Mouse (Mus musculus) forebrain, embryonic 15.5 days (tissue): ENCODE measurements around the gene Bach2. TPM values are rescaled to one million over a fixed set of nuclear protein-coding genes. Genes with fewer than 3 reads are reported as not detected.

Experiments
- ATAC-seq: fragments of 200-750 bp; cut with Nextera tagmentation; replicated peaks from 2 replicates; pipeline ENCODE4 v1.8.0; 2017; ENCODE audit warnings: mild to moderate bottlenecking, moderate TSS enrichment, moderate library complexity
- H3K27ac ChIP-seq: fragments of 300-500 bp; sonication (generic); replicated peaks from 2 replicates; pipeline ENCODE4 v1.5.1; 2015; ENCODE audit warnings: mild to moderate bottlenecking, inconsistent platforms
- H3K27me3 ChIP-seq: fragments of 300-500 bp; sonication (generic); 2 replicates; pipeline ENCODE4 v1.6.1; 2015; ENCODE audit warnings: inconsistent platforms
- H3K36me3 ChIP-seq: fragments of 300-500 bp; sonication (generic); 2 replicates; pipeline ENCODE4 v1.6.1; 2015; ENCODE audit warnings: mild to moderate bottlenecking, inconsistent platforms
- H3K4me1 ChIP-seq: fragments of 300-500 bp; sonication (generic); 2 replicates; pipeline ENCODE4 v1.6.1; 2015; ENCODE audit warnings: inconsistent platforms
- H3K4me2 ChIP-seq: fragments of 300-500 bp; sonication (generic); replicated peaks from 2 replicates; pipeline ENCODE4 v1.6.1; 2015; ENCODE audit warnings: mild to moderate bottlenecking, inconsistent platforms
- H3K4me3 ChIP-seq: fragments of 300-500 bp; sonication (generic); 2 replicates; pipeline ENCODE4 v1.5.1; 2015; ENCODE audit warnings: mild to moderate bottlenecking, inconsistent platforms
- H3K9ac ChIP-seq: fragments of 300-500 bp; sonication (generic); replicated peaks from 2 replicates; pipeline ENCODE4 v1.6.1; 2015; ENCODE audit warnings: mild to moderate bottlenecking, inconsistent platforms
- H3K9me3 ChIP-seq: fragments of 300-500 bp; sonication (generic); 2 replicates; pipeline ENCODE4 v1.6.1; 2016; ENCODE audit warnings: inconsistent platforms
- WGBS: fragments of 180-500 bp; shearing (Covaris S2); methylation state at CpG from one replicate; pipeline ENCODE4 v1.1.7; 2015; ENCODE audit warnings: mixed read lengths; 5-methylcytosine and 5-hydroxymethylcytosine counted together
- polyA plus RNA-seq: library from polyadenylated mRNA; unstranded; fragments of >200 nt; fragmentation: Nextera tagmentation; extraction: Ambion mirVana; gene quantifications from 2 replicates; pipeline ENCODE4 v1.2.1, GENCODE M21; 2015

Bach2 gene
- polyA plus RNA-seq, 1 experiment from 2014 or later: 34.9 TPM

- WGBS: 13% methylated on average over 1 of the region's 1 CpGs
- peaks cover 47% of the 10 kb centered on the region for H3K4me1 ChIP-seq
- no peaks in the 10 kb centered on the region for H3K36me3 ChIP-seq
- no peak for ATAC-seq
- H3K27me3 ChIP-seq: no peaks in the 10 kb centered on the region
- H3K4me3 ChIP-seq: no peak overlapping the region
- no peak overlapping the region for H3K9ac ChIP-seq
- H3K27ac ChIP-seq: 0 out of 2 replicates have a peak overlapping the region, but pooled peaks have one; percentile 4
- H3K9me3 ChIP-seq: no peaks in the 10 kb centered on the region
- no peak overlapping the region for H3K4me2 ChIP-seq
These were observed 155.3 kb downstream of the Bach2 start for GRCm38 (mm10) chr4:32393951-32394350.

- Histone ChIP-seq H3K4me3 (no peak overlapping the region), H3K27me3 (no peaks in the 10 kb centered on the region), H3K27ac (no peak overlapping the region), H3K9me3 (no peaks in the 10 kb centered on the region), H3K36me3 (no peaks in the 10 kb centered on the region), H3K9ac (no peak overlapping the region), H3K4me1 (peaks cover 38% of the 10 kb centered on the region), H3K4me2 (no peak overlapping the region)
- no peak for ATAC-seq
- WGBS: 70% methylated on average over 2 of the region's 2 CpGs
These were observed 156.2 kb downstream of the Bach2 start for GRCm38 (mm10) chr4:32394850-32395249.

GRCm38 (mm10) chr4:32401459-32401858 lies 162.9 kb downstream of the Bach2 start:
- Histone ChIP-seq H3K27ac (no peak overlapping the region), H3K4me3 (no peak overlapping the region), H3K4me2 (no peak overlapping the region), H3K27me3 (no peaks in the 10 kb centered on the region), H3K9ac (no peak overlapping the region), H3K4me1 (peaks cover 36% of the 10 kb centered on the region), H3K9me3 (no peaks in the 10 kb centered on the region), H3K36me3 (no peaks in the 10 kb centered on the region)
- 94% methylated on average over 5 of the region's 5 CpGs for WGBS
- ATAC-seq: no peak

DNA sequence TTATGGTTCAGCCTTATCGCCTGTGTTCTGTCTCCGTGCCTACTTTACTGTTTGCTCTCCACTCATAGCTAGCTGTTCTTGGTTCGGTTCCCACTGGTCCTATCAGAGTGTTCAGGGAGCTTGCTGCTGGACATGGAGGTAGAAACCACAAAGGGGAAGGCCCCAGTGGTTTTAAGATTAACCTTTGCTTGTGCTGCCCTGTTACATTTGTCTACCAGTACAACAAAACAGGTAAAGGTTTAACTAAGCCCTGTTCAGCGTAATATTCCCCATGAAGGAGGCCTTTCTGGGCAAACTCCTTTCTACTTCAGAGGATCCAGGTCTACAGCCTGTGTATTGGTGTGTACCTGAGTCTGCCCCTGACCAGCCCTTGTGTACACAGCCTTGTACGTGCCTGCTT lies 164.9 kb downstream of the Bach2 start:
- Histone ChIP-seq H3K27ac (no peak overlapping the region), H3K27me3 (no peaks in the 10 kb centered on the region), H3K4me3 (no peak overlapping the region), H3K9me3 (no peaks in the 10 kb centered on the region), H3K4me1 (peaks cover 19% of the 10 kb centered on the region), H3K9ac (no peak overlapping the region), H3K4me2 (no peak overlapping the region), H3K36me3 (no peaks in the 10 kb centered on the region)
- WGBS: 89% methylated on average over 5 of the region's 5 CpGs
- no peak for ATAC-seq

GRCm38 (mm10) chr4:32405149-32405882 lies 166.7 kb downstream of the Bach2 start:
- Histone ChIP-seq H3K9ac (no peak overlapping the region), H3K27ac (peak overlapping the region; percentile 25), H3K4me2 (no peak overlapping the region), H3K36me3 (no peaks in the 10 kb centered on the region), H3K4me3 (no peak overlapping the region), H3K9me3 (no peaks in the 10 kb centered on the region), H3K4me1 (peaks cover 28% of the 10 kb centered on the region), H3K27me3 (no peaks in the 10 kb centered on the region)
- ATAC-seq: no peak
- WGBS: 65% methylated on average over 17 of the region's 17 CpGs

- Histone ChIP-seq H3K27me3 (no peaks in the 10 kb centered on the region), H3K9me3 (no peaks in the 10 kb centered on the region), H3K36me3 (no peaks in the 10 kb centered on the region), H3K4me2 (no peak overlapping the region), H3K4me1 (peaks cover 32% of the 10 kb centered on the region), H3K9ac (no peak overlapping the region), H3K27ac (peak overlapping the region; percentile 25; the same call in 1 of the 2 replicates), H3K4me3 (no peak overlapping the region)
- 86% methylated on average over 3 of the region's 3 CpGs for WGBS
- no peak for ATAC-seq
These were observed 167.4 kb downstream of the Bach2 start for GRCm38 (mm10) chr4:32405985-32406384.

DNA sequence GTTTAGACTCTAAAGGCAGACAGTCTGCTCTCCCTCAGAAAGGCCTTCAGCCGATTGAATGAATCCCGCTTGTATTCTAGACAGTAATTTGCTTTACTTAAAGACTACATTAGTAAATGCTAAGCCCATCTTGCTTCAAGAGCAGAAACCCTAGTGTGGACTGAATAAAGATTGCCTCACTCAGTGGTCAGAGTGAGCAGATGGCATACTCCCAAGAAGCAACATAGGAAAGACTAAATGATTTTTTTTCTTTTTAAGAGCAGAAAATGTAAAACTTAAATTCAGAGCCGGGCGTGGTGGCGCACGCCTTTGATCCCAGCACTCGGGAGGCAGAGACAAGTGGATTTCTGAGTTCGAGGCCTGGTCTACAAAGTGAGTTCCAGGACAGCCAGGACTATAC lies 169.9 kb downstream of the Bach2 start:
- WGBS: 88% methylated on average over 8 of the region's 8 CpGs

DNA sequence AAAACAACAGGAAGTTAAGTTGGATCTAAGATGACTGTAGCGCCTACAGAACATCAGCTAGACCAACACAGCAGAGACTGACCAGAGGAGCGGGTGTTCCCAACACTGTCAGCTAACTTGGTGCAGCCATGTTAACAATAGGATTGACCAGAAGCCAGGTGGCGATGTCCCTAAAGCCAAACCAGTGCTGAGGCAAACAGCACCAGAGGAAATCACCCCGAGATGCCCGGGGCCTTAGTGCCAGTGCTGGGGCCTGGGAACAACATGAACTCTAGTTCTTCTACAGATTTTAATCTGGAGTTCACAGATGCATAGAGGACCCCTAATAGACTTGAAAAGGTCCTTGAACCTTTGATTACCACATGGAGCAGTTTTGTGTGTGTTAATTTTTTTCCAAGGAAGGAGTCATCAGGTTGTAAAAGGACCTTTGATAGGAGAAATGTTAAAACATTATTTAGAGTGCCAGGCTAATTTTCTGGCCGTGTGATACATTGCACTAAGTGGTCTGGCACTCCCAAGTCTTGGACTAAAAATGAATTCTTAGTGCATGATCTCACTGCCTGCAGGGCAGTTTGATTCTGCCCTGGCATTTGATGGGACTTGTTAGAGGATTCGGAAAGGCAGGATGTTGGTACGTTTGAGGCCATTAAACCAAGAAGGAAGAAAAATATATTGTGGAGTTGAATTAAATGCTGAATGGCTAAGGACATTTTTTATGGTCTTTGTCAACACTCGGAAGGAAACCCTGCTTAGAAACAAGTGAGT lies 170.7 kb downstream of the Bach2 start:
- Histone ChIP-seq H3K4me1 (peaks cover 41% of the 10 kb centered on the region), H3K9ac (no peak overlapping the region), H3K27me3 (no peaks in the 10 kb centered on the region), H3K4me2 (no peak overlapping the region), H3K4me3 (no peak overlapping the region), H3K9me3 (no peaks in the 10 kb centered on the region), H3K36me3 (no peaks in the 10 kb centered on the region), H3K27ac (peak overlapping the region; percentile 38; the same call in 1 of the 2 replicates)
- WGBS: 66% methylated on average over 9 of the region's 9 CpGs
- ATAC-seq: 0 out of 2 replicates have a peak, but pooled peaks have one; percentile 40

More for the DNA sequence above, 169.9 kb downstream of the Bach2 start:
- ATAC-seq: no peak
- Histone ChIP-seq H3K4me3 (no peak overlapping the region), H3K27me3 (no peaks in the 10 kb centered on the region), H3K9ac (no peak overlapping the region), H3K36me3 (no peaks in the 10 kb centered on the region), H3K9me3 (no peaks in the 10 kb centered on the region), H3K4me1 (peaks cover 42% of the 10 kb centered on the region), H3K4me2 (no peak overlapping the region), H3K27ac (no peak overlapping the region)

DNA sequence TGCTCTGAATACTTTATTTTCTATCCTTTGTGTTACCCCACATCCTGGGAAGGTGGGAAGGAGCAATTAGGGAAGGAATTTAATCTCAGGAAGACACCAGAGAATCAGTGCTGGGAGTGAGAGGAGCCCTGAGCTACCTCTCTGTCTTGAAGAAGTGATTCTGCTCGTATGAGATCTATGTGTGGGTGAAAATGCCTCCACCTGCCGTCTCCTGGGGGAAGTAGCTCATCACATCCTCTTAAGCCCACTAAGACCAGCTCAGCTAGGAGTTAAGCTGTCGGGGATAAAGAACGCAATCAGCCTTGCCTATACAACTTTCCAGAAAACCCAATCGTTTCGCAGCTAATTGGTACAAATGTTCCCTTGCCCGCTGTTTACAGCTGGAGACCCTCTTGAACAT lies 174.5 kb downstream of the Bach2 start:
- H3K9me3 ChIP-seq: no peaks in the 10 kb centered on the region
- peak; percentile 60; the same call in 1 of the 2 replicates for ATAC-seq
- no peak overlapping the region for H3K4me3 ChIP-seq
- peaks cover 2% of the 10 kb centered on the region; the same call in 1 of the 2 replicates for H3K36me3 ChIP-seq
- 19% methylated on average over 7 of the region's 7 CpGs for WGBS
- H3K4me1 ChIP-seq: peaks cover 28% of the 10 kb centered on the region
- H3K27me3 ChIP-seq: no peaks in the 10 kb centered on the region
- H3K27ac ChIP-seq: no peak overlapping the region
- no peak overlapping the region for H3K9ac ChIP-seq
- H3K4me2 ChIP-seq: no peak overlapping the region

- H3K4me3 ChIP-seq: no peak overlapping the region
- ATAC-seq: no peak
- H3K9me3 ChIP-seq: no peaks in the 10 kb centered on the region
- no peak overlapping the region for H3K27ac ChIP-seq
- no peaks in the 10 kb centered on the region for H3K27me3 ChIP-seq
- H3K4me1 ChIP-seq: peaks cover 28% of the 10 kb centered on the region
- H3K9ac ChIP-seq: no peak overlapping the region
- 73% methylated on average over 9 of the region's 9 CpGs for whole genome bisulfite sequencing
- peaks cover 2% of the 10 kb centered on the region; the same call in 1 of the 2 replicates for H3K36me3 ChIP-seq
- H3K4me2 ChIP-seq: no peak overlapping the region
These were observed 174.9 kb downstream of the Bach2 start for GRCm38 (mm10) chr4:32413505-32413904.

DNA sequence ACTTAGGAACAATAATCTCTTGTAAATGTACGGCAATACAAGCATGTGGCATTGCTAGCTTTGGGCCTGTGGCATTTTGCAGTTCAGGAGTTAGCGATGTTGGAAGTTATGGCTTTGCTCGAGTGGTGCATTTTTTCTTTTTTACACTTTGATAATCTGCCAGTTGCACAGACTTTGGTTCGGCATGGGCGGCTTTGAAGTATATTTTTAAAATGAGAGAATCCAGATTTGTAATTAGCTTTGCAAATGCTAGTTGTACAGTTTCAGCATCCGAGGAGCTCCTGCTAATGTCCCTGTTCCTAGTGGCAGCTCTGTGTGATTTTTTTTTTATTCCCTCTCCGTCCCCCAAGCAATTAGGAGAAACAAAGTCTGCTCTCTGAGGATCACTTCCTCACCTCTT lies 176.4 kb downstream of the Bach2 start:
- peaks cover 2% of the 10 kb centered on the region; the same call in 1 of the 2 replicates for H3K36me3 ChIP-seq
- peaks cover 19% of the 10 kb centered on the region for H3K4me1 ChIP-seq
- ATAC-seq: no peak
- H3K9me3 ChIP-seq: no peaks in the 10 kb centered on the region
- H3K9ac ChIP-seq: no peak overlapping the region
- 48% methylated on average over 7 of the region's 7 CpGs for WGBS
- no peaks in the 10 kb centered on the region for H3K27me3 ChIP-seq
- no peak overlapping the region for H3K4me3 ChIP-seq
- H3K4me2 ChIP-seq: no peak overlapping the region
- peak overlapping the region; percentile 43; the same call in 1 of the 2 replicates for H3K27ac ChIP-seq

DNA sequence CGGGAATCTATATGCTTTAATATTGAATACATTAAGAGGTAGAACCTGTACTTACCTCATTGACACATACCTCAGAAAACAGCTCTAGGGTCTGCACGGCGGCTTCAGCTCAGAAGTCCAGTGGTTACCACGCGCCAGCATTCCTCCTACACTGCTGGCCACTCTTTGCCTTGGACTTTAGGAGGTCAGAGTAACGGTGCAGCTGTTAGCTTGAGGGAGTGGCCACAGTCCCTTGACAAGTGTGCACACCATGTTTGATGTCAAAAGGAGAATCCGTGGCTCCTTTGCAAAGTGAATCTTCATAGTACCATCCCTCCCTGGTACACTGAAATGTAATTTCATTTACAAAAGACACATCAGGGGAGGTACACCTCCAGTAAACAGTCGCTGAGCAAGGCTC lies 179.3 kb downstream of the Bach2 start:
- no peak for ATAC-seq
- peaks cover 24% of the 10 kb centered on the region for H3K4me1 ChIP-seq
- H3K27ac ChIP-seq: no peak overlapping the region

More for the DNA sequence above, 179.3 kb downstream of the Bach2 start:
- WGBS: 89% methylated on average over 8 of the region's 8 CpGs
- H3K9me3 ChIP-seq: no peaks in the 10 kb centered on the region
- H3K9ac ChIP-seq: no peak overlapping the region
- H3K4me2 ChIP-seq: no peak overlapping the region
- no peak overlapping the region for H3K4me3 ChIP-seq
- no peaks in the 10 kb centered on the region for H3K27me3 ChIP-seq
- H3K36me3 ChIP-seq: peaks cover 2% of the 10 kb centered on the region; the same call in 1 of the 2 replicates
